Mouse (Mus musculus) small intestine, adult 2 months (tissue): ENCODE results near the gene Sult2b1.

ENCODE experiments used
- CTCF ChIP-seq: fragments of 200-500 bp; IDR thresholded peaks from 2 replicates; pipeline ENCODE4 v1.5.1; 2012; ENCODE audit warnings: low read depth, mild to moderate bottlenecking, control low read depth, inconsistent platforms, low read length, moderate library complexity, mixed read lengths; ENCODE audit not compliant: insufficient replicate concordance, insufficient read length; ENCODE audit errors: extremely low read depth
- POLR2A ChIP-seq: fragments of 200-500 bp; IDR thresholded peaks from 2 replicates; pipeline ENCODE4 v1.6.1; 2012; ENCODE audit warnings: low read depth, mild to moderate bottlenecking, control low read depth, inconsistent platforms, low read length, moderate library complexity

DNA sequence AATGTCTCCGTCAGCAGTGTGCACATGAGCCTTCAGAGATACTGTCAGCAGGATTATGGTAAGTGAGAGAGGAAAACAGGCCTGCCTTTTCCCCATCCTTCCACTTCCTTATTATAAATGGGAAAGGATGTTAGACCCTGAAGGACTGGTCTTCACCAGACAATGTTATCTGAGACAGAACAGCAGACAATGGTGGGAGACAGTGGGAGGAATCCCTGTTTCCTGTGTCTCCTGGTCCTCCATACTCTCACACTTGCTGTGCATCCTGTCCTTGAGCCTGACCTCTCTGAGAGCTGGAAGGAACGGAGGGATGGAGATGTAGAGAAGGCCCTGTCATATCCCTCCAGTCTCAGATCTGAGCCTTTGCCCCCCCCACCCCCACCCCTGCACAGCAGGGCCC is 92.1 kb downstream of the Sult2b1 start:
- TF ChIP-seq CTCF (no peak), POLR2A (no peak)
